Mouse (Mus musculus) bone marrow, adult 2 months (tissue): ENCODE measurements around the gene Notch1. TPM values are rescaled to one million over a fixed set of nuclear protein-coding genes. Genes with fewer than 3 reads are reported as not detected.

Experiments used
- H3K27ac ChIP-seq: fragments of 200-500 bp; 2 replicates; pipeline ENCODE4 v1.5.1; 2012; ENCODE audit warnings: low read depth, mild to moderate bottlenecking, control low read depth, inconsistent platforms, low read length; ENCODE audit not compliant: control insufficient read depth, poor library complexity, insufficient read depth
- H3K4me1 ChIP-seq: fragments of 200-500 bp; 2 replicates; pipeline ENCODE4 v1.6.1; 2011; ENCODE audit warnings: low read length; ENCODE audit not compliant: control insufficient read depth, insufficient read depth
- H3K4me3 ChIP-seq: fragments of 200-500 bp; replicated peaks from 2 replicates; pipeline ENCODE3; 2011; ENCODE audit warnings: mild to moderate bottlenecking, low read depth, low read length, control low read depth; ENCODE audit not compliant: control insufficient read depth
- CTCF ChIP-seq: fragments of 200-500 bp; IDR thresholded peaks from 2 replicates; pipeline ENCODE4 v1.5.1; 2011; ENCODE audit warnings: low read length, control low read depth; ENCODE audit not compliant: control insufficient read depth, insufficient read depth
- POLR2A ChIP-seq: fragments of 200-500 bp; IDR thresholded peaks from 2 replicates; pipeline ENCODE4 v1.6.1; 2011; ENCODE audit warnings: low read depth, mild to moderate bottlenecking, control low read depth, low read length, borderline replicate concordance; ENCODE audit not compliant: control insufficient read depth
- WGBS: fragments of 180-500 bp; shearing (Covaris S2); methylation state at CpG from one replicate; pipeline ENCODE4 v1.1.7; 2018; 5-methylcytosine and 5-hydroxymethylcytosine counted together
- polyA plus RNA-seq: library from polyadenylated mRNA; stranded (reverse); fragments of >200 nt; gene quantifications from 2 replicates; pipeline ENCODE4 v1.2.4, GENCODE M21; 2011; ENCODE audit warnings: low replicate concordance; ENCODE audit not compliant: missing spikeins, insufficient read depth, insufficient read length

The Notch1 gene
- polyA plus RNA-seq, 1 experiment: 36.9 TPM

- 24% methylated on average over 8 of the region's 8 CpGs for WGBS
- Histone ChIP-seq H3K4me1 (peaks cover 24% of the 10 kb centered on the region), H3K4me3 (no peak overlapping the region), H3K27ac (peak overlapping the region; percentile 88)
- TF ChIP-seq CTCF: no peak
- TF ChIP-seq POLR2A: no peak; the same call in 1 of the 2 replicates
These were observed 35.0 kb upstream of the Notch1 start for GRCm38 (mm10) chr2:26551446-26551845.

GRCm38 (mm10) chr2:26550777-26551176 lies 34.3 kb upstream of the Notch1 start:
- Histone ChIP-seq H3K4me3 (no peak overlapping the region), H3K27ac (peak overlapping the region; percentile 88), H3K4me1 (peaks cover 24% of the 10 kb centered on the region)
- no peak for TF ChIP-seq POLR2A
- TF ChIP-seq CTCF: no peak
- 32% methylated on average over 3 of the region's 3 CpGs for WGBS

GRCm38 (mm10) chr2:26550205-26550604 lies 33.7 kb upstream of the Notch1 start:
- Histone ChIP-seq H3K4me1 (peaks cover 22% of the 10 kb centered on the region), H3K4me3 (no peak overlapping the region), H3K27ac (peak overlapping the region; percentile 88)
- WGBS: 41% methylated on average over 3 of the region's 3 CpGs
- TF ChIP-seq POLR2A (no peak), CTCF (no peak)

GRCm38 (mm10) chr2:26549801-26550200 lies 33.3 kb upstream of the Notch1 start:
- Histone ChIP-seq H3K4me1 (peaks cover 22% of the 10 kb centered on the region), H3K27ac (peak overlapping the region; percentile 88), H3K4me3 (no peak overlapping the region)
- 29% methylated on average over 10 of the region's 10 CpGs for WGBS
- TF ChIP-seq POLR2A (no peak), CTCF (no peak)

- TF ChIP-seq POLR2A (no peak), CTCF (peak; percentile 24; the same call in 1 of the 2 replicates)
- Histone ChIP-seq H3K4me1 (peaks cover 15% of the 10 kb centered on the region), H3K27ac (no peak overlapping the region), H3K4me3 (no peak overlapping the region)
- WGBS: 37% methylated on average over 2 of the region's 2 CpGs
These were observed 31.0 kb upstream of the Notch1 start for GRCm38 (mm10) chr2:26547481-26547880.

GRCm38 (mm10) chr2:26544265-26544664 lies 27.8 kb upstream of the Notch1 start:
- Histone ChIP-seq H3K4me1 (peaks cover 3% of the 10 kb centered on the region; the same call in 1 of the 2 replicates), H3K27ac (no peak overlapping the region), H3K4me3 (no peak overlapping the region)
- TF ChIP-seq CTCF (no peak), POLR2A (no peak)
- 59% methylated on average over 3 of the region's 3 CpGs for WGBS

GRCm38 (mm10) chr2:26543768-26544167 lies 27.3 kb upstream of the Notch1 start:
- Histone ChIP-seq H3K4me1 (peaks cover 2% of the 10 kb centered on the region; the same call in 1 of the 2 replicates), H3K4me3 (no peak overlapping the region), H3K27ac (no peak overlapping the region)
- TF ChIP-seq CTCF: no peak
- 75% methylated on average over 8 of the region's 8 CpGs for WGBS

- TF ChIP-seq POLR2A (no peak), CTCF (no peak)
- H3K4me1 ChIP-seq: no peaks in the 10 kb centered on the region; the same call in 1 of the 2 replicates
- no peak overlapping the region for H3K4me3 ChIP-seq
- no peak overlapping the region for H3K27ac ChIP-seq
- WGBS: 57% methylated on average over 4 of the region's 4 CpGs
These were observed 26.7 kb upstream of the Notch1 start for GRCm38 (mm10) chr2:26543155-26543554.
